Mouse (Mus musculus) bone marrow, adult 2 months (tissue): ENCODE measurements around the gene Ppp1r12a.

Experiments
- CTCF ChIP-seq: fragments of 200-500 bp; IDR thresholded peaks from 2 replicates; pipeline ENCODE4 v1.5.1; 2011; ENCODE audit warnings: low read length, control low read depth; ENCODE audit not compliant: control insufficient read depth, insufficient read depth
- POLR2A ChIP-seq: fragments of 200-500 bp; IDR thresholded peaks from 2 replicates; pipeline ENCODE4 v1.6.1; 2011; ENCODE audit warnings: low read depth, mild to moderate bottlenecking, control low read depth, low read length, borderline replicate concordance; ENCODE audit not compliant: control insufficient read depth

DNA sequence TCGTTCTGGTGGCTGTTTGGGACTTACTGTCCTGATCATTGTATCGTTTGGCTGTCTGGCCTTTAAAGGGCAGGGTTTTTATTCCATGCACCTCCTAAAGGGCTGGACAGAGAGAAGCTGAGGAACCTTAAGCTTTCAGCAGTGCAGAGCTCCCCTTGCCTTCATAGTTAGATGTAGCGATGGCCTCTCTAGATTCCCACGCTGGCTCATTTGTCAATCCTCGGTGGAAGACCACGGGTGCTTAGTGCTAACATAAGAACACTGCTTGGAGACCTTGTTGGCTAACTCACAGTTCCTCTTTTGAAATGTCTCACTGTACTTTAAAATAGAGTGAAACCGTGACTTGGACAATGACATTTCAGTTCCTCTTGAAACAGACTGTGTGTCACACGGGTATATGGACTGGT lies 29.4 kb downstream of the Ppp1r12a start:
- no peak for TF ChIP-seq POLR2A
- TF ChIP-seq CTCF, result no peak
